Mouse (Mus musculus): Measurements from ENCODE around the gene Gpr182. TPM values are rescaled to one million over a fixed set of nuclear protein-coding genes. Genes with fewer than 3 reads are reported as not detected.

Gene Gpr182
- total RNA-seq, 2 experiments from 2014 or later, result 0.11 TPM; not detected in 1

DNA sequence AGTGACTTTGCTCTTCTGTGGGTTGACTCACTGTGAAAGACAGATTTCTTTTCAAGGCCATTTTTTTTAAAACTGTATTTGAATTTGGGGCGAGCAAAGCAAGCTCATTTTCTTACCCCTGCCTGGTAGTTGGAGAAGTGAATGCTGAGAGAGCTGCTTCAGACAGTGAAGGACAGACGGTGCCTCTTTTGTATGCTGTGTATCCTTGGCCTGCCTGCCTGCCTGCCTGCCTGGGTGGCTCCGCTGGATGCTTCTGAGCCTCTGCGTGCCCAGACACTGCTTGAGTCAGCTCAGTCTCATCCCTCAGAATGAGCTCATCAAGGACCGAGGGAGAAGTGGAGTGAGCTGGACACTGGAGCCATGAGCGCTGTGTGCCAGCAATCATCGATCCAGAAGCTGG lies 52.6 kb downstream of the Gpr182 start:
- no peak for ATAC-seq (ENCODE audit: poor library complexity, severe bottlenecking)

Other genes starting within 250 kb of the Gpr182 start
- gene Ndufa4l2, start 236.8 kb downstream of the Gpr182 start, total RNA-seq (2015), result not detected in 2 replicates
- not detected in 2 replicates for gene Ndufa4l2, start 236.8 kb downstream of the Gpr182 start, total RNA-seq (2017)
- gene Shmt2, start 229.3 kb downstream of the Gpr182 start, total RNA-seq (2015), result 31.3 and 31.9 TPM in 2 replicates
- 27.8 and 33.1 TPM in 2 replicates for gene Shmt2, start 229.3 kb downstream of the Gpr182 start, total RNA-seq (2017)
- gene Nxph4, start 217.2 kb downstream of the Gpr182 start, total RNA-seq (2015), result not detected in 2 replicates
- gene Nxph4, start 217.2 kb downstream of the Gpr182 start, total RNA-seq (2017), result not detected in 2 replicates
- gene Lrp1, start 130.6 kb downstream of the Gpr182 start, total RNA-seq (2015), result 85.5 and 104 TPM in 2 replicates
- gene Lrp1, start 130.6 kb downstream of the Gpr182 start, total RNA-seq (2017), result 62.4 and 72.2 TPM in 2 replicates
- 82.5 and 89.6 TPM in 2 replicates for gene Stat6, start 108.7 kb downstream of the Gpr182 start, total RNA-seq (2015)
- 120 and 128 TPM in 2 replicates for gene Stat6, start 108.7 kb downstream of the Gpr182 start, total RNA-seq (2017)
- gene Nemp1, start 84.8 kb downstream of the Gpr182 start, total RNA-seq (2015), result 15.2 and 18.4 TPM in 2 replicates
- 17.0 and 17.5 TPM in 2 replicates for gene Nemp1, start 84.8 kb downstream of the Gpr182 start, total RNA-seq (2017)
- 2.0 and 2.6 TPM in 2 replicates for gene Nab2, start 83.2 kb downstream of the Gpr182 start, total RNA-seq (2015)
- gene Nab2, start 83.2 kb downstream of the Gpr182 start, total RNA-seq (2017), result 2.3 and 2.4 TPM in 2 replicates
- 0.16 TPM in 1 of 2 replicates, not detected in the other for gene Myo1a, start 46.6 kb downstream of the Gpr182 start, total RNA-seq (2015)
- 0.20 TPM in 1 of 2 replicates, not detected in the other for gene Myo1a, start 46.6 kb downstream of the Gpr182 start, total RNA-seq (2017)
- gene Tac2, start 27.3 kb downstream of the Gpr182 start, total RNA-seq (2015), result 1.1 and 1.8 TPM in 2 replicates
- gene Tac2, start 27.3 kb downstream of the Gpr182 start, total RNA-seq (2017), result 0.37 and 0.51 TPM in 2 replicates
- gene Zbtb39, start 12.2 kb downstream of the Gpr182 start, total RNA-seq (2015), result 3.3 and 5.1 TPM in 2 replicates
- 3.2 and 4.3 TPM in 2 replicates for gene Zbtb39, start 12.2 kb downstream of the Gpr182 start, total RNA-seq (2017)
- gene Rdh1, start 8.0 kb upstream of the Gpr182 start, total RNA-seq (2015), result not detected in 2 replicates
- gene Rdh1, start 8.0 kb upstream of the Gpr182 start, total RNA-seq (2017), result not detected in 2 replicates
- gene Rdh16f1, start 8.1 kb upstream of the Gpr182 start, total RNA-seq (2015), result not detected in 2 replicates
- not detected in 2 replicates for gene Rdh16f1, start 8.1 kb upstream of the Gpr182 start, total RNA-seq (2017)
- gene Rdh9, start 24.7 kb upstream of the Gpr182 start, total RNA-seq (2015), result not detected in 2 replicates
- not detected in 2 replicates for gene Rdh9, start 24.7 kb upstream of the Gpr182 start, total RNA-seq (2017)
- gene Rdh16, start 49.4 kb upstream of the Gpr182 start, total RNA-seq (2015), result not detected in 2 replicates
- gene Rdh16, start 49.4 kb upstream of the Gpr182 start, total RNA-seq (2017), result not detected in 2 replicates
- not detected in 2 replicates for gene Rdh19, start 98.2 kb upstream of the Gpr182 start, total RNA-seq (2015)
- not detected in 2 replicates for gene Rdh19, start 98.2 kb upstream of the Gpr182 start, total RNA-seq (2017)
- gene Rdh16f2, start 114.7 kb upstream of the Gpr182 start, total RNA-seq (2015), result not detected in 2 replicates
- gene Rdh16f2, start 114.7 kb upstream of the Gpr182 start, total RNA-seq (2017), result not detected in 2 replicates
- not detected in 2 replicates for gene Rdh7, start 137.1 kb upstream of the Gpr182 start, total RNA-seq (2015)
- not detected in 2 replicates for gene Rdh7, start 137.1 kb upstream of the Gpr182 start, total RNA-seq (2017)
- not detected in 2 replicates for gene Sdr9c7, start 146.8 kb upstream of the Gpr182 start, total RNA-seq (2015)
- gene Sdr9c7, start 146.8 kb upstream of the Gpr182 start, total RNA-seq (2017), result not detected in 2 replicates

All from megakaryocyte, adult 5-6 weeks (primary cell).